Mouse (Mus musculus): ENCODE measurements at regions not wholly inside any gene's neighbourhood (a gene's known extent, or its start where the extent isn't known, plus 50 kb on each side); places are given as distances from the start of the nearest gene placed in this dataset.

DNA sequence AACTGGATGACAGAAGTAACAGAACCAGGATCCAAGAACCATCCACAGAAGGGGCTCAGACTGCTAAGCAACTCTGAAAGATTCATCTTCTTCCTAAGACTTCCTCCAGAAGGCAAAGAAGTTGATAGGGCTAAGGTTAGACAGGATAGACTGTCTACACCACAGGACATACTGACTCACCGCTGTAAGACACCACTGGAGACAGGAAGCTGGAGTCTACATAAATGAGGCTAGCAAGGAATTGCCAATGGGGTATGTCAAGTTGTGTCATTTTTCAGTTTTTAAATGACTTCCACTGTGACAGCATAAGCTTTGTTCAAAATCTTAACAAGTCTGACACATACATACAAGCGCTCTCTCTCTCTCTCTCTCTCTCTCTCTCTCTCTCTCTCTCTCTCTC is 645.4 kb upstream of the Gm10131 start:
- in situ Hi-C loops (cut with MboI; ENCODE audit: low sequenced_read_pairs) = no loop called here

DNA sequence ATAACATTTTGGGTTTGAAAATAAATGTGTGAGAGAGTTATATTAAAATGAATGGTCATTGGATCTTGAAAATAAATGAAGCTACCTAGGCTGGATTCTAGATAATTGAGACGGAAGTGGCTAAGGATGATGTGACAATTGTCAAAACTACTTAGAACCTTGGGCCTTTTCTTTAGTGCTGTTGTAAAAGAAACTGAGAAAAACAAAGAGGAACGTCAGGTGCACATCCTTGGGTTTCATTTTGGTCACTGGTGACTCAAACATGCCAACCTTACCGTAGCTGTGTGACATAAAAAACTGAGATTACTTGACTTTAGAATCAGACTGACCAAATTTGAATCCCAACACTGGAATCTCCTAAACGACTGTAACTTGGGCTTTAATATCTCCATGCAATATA is 644.6 kb upstream of the Gm10131 start:
- in situ Hi-C loops (cut with MboI; ENCODE audit: low sequenced_read_pairs) = no loop called here

DNA sequence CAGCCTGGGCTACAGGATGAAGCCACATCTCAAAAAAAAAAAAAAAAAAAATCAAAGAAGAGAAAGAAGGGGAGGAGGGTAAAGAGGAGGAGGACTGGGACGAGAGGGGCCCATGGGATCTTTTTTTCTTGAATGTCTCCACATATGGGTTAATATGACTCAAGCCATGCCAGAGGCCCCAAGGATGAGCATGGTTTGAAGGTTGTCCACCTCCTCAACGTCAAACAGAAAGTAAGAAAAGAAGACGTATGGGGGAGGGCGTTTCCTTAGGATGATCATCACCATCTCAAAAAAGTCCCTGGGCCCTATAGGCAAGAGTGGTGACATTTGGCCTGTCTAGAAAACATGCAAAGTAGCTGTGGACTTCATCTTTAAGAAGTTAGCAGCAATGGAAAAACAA is 643.9 kb upstream of the Gm10131 start:
- in situ Hi-C loops (cut with MboI; ENCODE audit: low sequenced_read_pairs) = no loop called here

DNA sequence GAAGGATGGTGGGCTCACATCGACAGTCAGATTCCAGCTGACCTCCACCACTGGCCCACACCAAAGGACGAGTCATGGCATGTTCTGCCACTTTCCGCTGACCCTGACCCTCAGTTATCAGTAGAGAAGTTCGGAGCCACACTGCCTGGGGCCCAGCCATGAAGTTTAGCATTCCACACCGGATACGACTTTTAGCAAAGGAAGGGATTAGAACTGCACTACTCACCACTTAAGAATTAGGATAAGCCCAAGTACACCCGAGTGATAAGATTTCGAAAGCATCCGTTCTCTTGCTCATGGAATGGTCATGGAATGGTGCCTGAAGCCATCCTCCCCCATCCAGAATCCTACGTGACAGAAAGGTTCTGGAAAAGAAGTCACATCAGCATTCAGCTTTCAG is 641.5 kb upstream of the Gm10131 start:
- in situ Hi-C loops (cut with MboI; ENCODE audit: low sequenced_read_pairs) = no loop called here

DNA sequence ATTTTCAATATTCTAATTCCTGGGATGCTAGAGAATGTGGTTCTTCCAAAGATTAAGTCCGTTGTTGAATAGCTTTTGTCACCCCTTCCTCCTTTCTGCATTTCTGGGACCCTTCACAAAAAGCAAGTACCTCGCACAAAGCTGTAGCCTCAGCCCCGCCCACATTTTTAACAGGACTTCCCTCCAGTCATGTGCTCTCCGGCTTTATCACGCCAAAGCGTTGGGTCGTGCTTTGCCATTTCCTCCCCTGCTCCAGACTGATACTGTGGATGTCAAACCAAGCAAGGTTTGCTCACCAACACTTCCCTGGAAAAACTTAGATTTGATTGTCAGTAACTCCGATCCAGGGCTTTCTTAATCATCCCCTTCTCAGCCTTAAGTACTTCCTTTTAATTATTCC is 637.0 kb upstream of the Gm10131 start:
- in situ Hi-C loops (cut with MboI; ENCODE audit: low sequenced_read_pairs) = no loop called here

DNA sequence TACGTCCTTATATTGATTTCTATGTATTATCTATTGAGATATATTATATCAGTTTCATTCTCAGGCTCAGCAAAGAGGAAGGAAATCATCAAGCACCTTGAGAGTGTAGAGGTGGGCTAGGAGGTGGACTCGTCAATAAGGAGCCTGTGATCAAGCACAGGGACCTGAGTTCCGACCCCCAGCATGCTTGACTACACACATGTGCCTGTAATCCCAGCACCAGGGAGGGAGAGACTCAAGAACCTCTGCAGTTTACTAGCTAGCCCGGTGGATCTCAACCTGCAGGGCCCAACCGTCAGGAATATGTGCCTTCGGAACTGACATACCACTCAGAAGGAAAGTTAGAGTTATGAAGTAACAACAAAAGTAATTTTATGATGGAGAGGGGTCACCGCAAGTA is 634.2 kb upstream of the Gm10131 start:
- in situ Hi-C loops (cut with MboI; ENCODE audit: low sequenced_read_pairs) = no loop called here

DNA sequence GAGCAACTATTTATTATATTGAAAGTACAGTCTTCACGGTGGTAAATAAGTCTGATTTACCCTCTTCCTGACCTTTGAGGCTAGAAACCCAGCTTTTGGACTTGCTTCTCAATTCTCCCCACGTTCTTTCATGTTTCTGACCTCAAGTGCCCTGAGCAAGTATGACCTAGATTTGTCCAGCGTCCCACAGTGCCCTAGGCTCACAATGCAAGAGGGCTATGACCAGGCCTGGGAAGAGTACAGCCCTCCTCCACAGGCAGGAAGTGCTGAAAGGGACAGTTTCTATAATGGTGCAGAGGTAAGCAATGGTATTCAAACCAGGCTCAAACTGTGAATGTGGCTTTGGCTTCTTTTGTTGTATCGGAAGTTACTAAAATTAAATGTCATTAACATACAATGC is 633.1 kb upstream of the Gm10131 start:
- in situ Hi-C loops (cut with MboI; ENCODE audit: low sequenced_read_pairs) = no loop called here

DNA sequence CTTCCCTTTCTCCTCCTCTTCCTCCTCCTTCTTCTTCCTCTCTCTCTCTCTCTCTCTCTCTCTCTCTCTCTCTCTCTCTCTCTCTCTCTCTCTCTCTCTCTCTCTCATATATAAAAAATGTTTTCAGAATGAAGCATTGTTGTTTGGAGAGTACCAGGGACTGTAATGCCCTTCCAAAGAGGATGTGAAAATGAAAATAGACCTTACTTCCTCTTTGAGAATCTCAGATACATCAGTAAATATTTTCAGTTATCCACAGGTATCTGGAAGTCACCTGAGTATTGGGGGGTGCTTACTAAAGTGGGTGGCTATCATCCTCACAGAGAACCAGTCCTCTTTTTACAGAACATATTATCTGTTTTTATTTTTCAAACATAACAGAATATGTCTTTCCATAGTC is 632.6 kb upstream of the Gm10131 start:
- in situ Hi-C loops (cut with MboI; ENCODE audit: low sequenced_read_pairs) = no loop called here

DNA sequence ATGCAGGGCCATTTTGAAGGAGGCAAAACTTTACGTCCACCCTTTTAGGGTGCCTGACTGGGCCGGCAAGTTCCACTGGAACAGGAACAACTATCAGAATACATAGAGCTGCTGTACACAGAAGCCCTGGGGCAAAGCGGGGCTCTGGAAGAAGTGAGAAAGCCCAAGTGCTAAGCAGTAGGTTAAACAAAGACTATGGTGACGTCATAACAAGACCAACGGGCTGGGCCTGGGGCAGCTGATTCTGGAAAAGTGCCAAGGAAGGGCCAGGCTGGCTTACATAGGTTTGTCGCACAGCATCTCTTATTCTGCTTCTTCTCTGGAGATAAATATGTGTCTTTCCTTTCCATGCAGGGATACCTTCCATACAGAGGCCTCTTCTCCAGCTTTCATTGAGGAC is 631.6 kb upstream of the Gm10131 start:
- in situ Hi-C loops (cut with MboI; ENCODE audit: low sequenced_read_pairs) = no loop called here

DNA sequence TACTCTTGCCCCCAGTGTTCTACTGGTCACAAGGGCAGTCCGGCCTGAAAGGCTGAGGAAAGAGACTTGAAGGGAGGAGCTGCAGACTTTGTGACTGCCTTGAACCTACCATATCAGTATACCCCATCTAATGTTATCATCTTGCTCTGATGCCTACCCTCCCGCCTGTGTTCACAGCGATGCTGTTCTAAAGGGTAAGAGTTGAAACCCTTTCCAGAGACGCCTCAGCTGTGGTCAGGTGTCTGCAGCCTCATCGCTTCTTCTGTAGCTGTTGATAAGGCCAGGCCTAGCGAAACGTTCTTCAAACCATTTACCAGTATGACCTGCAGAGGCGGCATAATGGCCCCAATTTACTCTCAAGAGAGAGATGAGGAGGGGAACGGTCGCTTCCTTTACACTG is 629.3 kb upstream of the Gm10131 start:
- in situ Hi-C loops (cut with MboI; ENCODE audit: low sequenced_read_pairs) = no loop called here

DNA sequence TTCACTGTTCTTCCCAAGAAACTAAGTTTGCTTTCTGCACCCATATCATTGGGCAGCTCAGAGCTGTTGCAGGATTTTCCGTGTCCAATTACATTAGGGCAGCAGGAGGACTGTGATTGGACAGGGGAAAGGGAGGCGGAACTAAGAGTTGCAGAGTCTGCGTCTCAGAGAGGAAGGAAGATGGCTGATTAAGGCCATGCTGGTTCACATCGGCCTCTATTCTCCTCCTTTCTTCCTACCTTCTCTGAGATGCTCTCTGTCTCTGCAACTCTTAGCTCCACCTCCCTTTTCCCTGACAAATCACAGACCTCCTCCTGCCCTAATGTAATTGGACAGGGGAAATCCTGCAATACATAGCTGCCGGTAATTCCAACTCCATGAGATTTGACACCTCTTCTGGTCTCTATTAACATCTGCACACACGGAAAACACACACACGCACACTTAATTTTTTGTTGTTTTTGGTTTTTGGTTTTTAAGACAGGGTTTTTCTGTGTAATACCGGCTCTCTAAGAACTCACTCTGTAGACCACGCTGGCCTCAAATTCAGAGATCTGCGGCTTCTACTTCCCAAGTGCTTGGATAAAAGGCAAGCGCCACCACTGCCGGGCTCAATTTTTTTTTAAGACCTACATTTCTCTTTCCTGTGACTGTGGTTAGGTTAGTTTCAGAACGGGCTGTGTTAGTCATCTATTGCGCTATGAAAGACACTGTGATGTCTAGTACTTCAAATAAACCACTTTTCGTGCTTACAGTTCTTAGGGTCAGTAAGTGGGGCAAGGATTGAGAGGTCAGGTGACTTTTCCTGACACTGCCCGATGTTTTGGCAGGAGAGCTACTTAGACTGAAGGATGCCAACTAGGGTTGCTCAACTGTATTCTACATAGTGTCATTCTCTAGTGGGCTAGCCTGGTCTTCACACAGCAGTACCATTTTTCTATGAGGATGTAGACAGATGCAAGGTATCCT is 628.6 kb upstream of the Gm10131 start:
- in situ Hi-C loops (cut with MboI; ENCODE audit: low sequenced_read_pairs) = no loop called here

DNA sequence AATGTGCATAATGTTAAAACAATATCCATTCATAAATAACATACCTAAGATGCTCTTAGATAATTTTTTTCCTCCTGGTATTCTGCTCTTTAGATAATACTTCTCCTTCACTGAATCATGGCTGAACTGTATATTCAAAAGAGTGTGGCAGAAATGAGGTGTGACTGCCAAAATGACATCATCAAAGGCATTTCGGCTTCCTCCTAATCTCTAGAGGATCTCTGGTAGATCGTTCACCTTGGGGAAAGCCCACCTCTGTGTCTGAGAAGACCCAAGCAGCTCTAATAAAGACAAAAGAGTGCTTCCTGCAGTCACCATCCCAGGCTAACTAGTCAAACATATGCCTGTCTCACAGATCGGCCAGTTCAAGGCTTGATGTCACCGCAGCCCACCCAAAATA is 624.7 kb upstream of the Gm10131 start:
- in situ Hi-C loops (cut with MboI; ENCODE audit: low sequenced_read_pairs) = no loop called here

DNA sequence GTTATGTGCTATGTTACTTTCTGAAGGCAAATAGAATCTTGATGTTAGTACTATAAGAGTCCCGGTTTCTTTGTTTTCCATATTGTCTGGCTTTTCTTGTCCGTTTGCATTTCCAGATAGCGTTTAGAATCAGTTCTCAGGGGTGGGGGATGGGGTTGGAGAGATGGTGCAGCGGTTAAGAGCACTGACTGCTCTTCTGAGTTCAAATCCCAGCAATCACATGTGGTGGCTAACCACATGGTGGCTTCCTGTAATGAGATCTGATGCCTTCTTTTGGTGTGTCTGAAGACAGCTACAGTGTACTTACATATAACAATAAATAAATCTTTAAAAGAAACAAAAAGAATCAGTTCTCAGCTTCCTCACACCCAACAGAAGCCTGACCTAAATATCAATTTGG is 623.5 kb upstream of the Gm10131 start:
- in situ Hi-C loops (cut with MboI; ENCODE audit: low sequenced_read_pairs) = no loop called here

DNA sequence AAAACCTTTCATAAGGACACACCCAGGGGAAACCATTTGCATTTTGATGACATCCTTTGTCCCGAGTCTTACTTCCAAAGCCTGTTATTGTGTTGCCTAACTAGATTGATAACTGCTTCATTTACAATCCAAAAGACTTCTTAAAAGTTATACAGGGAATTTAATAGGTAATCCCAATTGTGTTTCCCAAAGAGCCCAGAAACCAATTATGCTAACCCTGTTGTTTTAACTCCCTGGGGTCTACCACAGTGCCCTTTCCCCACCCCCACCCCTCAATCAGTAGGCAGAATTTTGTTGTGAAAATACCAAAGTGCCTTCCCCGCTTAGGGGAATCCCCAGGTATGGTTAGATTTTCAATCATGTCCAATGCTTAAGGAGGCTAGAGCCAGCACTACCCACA is 621.3 kb upstream of the Gm10131 start:
- in situ Hi-C loops (cut with MboI; ENCODE audit: low sequenced_read_pairs) = no loop called here

DNA sequence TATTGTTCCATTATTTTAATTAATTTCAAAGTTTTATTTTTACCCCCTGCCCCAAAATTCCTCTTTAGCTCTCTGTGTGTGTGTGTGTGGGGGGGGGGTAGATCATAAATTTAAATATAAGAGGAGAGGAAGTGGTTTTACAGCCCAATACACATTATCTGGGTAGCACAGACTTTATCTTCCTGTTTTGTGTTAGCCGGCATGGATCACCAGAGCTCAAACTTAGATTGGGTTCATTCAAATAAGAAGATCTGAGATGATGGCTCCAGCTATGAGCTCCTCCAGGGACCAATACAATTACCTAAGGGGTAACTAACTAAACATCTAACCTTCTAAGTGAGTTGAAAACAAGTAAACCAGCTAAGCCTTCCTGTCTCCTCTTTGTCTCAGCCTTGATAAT is 620.8 kb upstream of the Gm10131 start:
- in situ Hi-C loops (cut with MboI; ENCODE audit: low sequenced_read_pairs) = no loop called here

DNA sequence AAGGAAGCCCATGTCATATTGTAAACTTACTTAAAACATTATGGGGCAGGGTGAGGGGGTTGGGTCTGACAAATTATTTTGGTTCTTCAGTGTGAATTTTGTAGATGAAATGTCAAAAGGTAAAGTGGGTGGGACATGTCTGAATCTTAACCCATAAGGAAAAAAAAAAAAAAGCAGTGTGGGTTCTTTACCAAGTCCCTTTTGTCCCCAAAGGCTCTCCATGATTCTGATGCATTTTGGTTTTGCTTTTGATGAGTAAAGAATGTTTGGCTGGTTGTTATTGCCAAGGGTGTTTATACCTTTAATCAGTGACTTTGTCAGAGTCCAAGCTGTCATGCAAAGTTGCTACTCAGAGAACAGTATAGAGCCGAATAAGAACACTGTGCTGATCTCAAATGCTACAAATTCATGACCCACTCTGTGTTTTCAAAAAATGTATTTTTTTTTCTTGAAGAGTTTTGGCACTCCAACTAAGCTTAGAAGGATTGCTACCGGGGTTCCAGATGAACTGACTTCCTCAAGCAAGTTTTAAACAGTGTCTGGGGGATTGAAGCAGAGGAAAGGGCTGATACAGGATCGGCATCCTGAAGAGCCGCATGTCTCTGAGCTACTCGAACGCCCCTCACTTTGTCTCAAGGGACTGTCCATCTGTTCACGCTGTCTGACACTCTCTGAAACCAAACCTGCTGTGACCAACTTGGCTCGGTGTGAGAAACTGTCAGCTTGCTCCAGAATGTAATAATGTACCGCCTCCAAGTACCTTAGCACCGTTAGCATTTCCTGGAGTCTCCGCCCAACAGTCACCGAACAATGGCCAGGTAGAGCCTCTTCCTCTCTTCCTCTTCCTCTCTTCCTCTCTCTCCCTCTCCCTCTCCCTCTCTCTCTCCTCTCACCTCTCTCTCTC is 619.8 kb upstream of the Gm10131 start:
- in situ Hi-C loops (cut with MboI; ENCODE audit: low sequenced_read_pairs) = no loop called here

DNA sequence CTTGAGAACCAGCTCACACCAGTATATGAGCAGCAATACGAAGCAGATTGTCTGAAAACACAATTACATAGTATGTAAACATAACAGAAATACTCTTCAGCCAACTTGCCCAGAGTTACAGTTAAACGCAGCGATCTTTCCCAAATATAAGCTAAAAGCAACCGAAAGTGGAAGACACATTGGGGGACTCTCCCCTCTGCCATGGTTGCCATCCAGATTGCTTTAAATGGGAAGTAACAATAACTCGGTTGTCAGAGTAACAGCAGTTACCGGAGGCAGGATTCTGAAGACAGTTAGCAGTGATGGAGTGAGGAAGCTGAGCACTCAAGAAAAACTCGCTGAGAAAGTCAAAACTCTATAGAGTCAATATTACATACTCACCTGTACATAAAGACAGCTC is 618.0 kb upstream of the Gm10131 start:
- in situ Hi-C loops (cut with MboI; ENCODE audit: low sequenced_read_pairs) = no loop called here

DNA sequence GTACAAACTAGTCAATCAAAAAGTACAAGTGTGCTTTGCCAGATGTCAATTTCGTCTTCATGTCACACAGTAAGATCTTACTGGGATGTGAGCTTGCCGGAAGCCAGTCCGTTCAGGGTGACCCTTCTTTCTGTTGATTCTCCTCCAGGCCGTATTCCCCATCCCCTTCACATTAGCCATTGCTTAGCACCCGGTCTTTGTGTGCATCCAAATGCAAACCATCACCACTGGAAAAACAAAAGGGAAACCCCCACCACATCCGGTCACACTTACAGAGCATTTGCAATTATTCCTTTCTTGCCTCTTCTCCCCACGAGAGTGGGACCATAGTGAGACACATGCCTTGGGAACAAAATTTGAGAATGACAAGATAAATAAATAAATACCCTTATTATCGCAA is 616.2 kb upstream of the Gm10131 start:
- in situ Hi-C loops (cut with MboI; ENCODE audit: low sequenced_read_pairs) = no loop called here

DNA sequence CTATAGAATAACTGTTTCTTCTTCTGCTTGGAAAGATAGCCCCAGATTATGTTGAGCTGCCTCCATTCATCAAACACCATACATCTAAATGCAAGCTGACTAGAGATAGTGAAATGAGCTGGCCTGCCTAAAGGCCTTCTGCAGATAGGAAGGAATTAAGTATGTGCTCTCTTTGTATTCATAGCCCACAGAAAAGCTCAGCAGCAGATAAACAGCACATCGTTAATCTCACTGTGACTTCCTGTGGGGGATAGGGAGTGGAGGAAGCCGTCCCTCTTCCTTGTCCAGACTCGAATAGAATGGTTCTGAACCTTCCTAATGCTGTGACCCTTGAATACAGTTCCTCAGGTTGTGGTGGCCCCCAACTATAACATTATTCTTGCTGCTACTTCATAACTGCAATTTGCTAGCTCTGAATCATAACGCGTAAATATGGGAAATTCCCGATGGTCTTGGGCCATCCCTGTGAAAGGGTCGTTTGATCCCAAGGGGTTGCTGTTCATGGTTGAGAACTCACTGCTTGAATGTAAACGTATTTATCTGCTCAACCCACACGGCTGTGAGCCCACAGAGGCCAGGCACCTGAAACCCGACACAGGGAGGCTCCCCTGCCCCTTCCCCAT is 614.7 kb upstream of the Gm10131 start:
- in situ Hi-C loops (cut with MboI; ENCODE audit: low sequenced_read_pairs) = no loop called here

DNA sequence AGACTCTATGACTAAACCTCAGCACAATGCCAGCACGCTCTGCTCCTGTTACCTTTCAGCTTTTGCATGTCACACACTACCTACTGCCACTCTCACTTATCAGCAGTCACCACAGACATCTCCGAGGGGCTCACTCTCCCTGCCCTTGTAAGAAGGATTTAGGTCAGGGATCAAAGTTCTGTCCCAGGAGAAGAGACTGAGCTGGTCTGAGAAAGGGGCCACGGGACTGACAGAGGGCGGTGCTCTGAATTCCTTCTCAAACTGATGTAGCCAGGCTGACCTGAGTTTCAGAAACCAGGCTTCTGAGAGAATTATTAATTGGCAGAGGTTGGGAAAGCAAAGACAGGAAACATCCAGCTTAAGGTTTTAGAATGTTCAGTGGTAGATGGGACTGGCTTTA is 614.0 kb upstream of the Gm10131 start:
- in situ Hi-C loops (cut with MboI; ENCODE audit: low sequenced_read_pairs) = no loop called here

DNA sequence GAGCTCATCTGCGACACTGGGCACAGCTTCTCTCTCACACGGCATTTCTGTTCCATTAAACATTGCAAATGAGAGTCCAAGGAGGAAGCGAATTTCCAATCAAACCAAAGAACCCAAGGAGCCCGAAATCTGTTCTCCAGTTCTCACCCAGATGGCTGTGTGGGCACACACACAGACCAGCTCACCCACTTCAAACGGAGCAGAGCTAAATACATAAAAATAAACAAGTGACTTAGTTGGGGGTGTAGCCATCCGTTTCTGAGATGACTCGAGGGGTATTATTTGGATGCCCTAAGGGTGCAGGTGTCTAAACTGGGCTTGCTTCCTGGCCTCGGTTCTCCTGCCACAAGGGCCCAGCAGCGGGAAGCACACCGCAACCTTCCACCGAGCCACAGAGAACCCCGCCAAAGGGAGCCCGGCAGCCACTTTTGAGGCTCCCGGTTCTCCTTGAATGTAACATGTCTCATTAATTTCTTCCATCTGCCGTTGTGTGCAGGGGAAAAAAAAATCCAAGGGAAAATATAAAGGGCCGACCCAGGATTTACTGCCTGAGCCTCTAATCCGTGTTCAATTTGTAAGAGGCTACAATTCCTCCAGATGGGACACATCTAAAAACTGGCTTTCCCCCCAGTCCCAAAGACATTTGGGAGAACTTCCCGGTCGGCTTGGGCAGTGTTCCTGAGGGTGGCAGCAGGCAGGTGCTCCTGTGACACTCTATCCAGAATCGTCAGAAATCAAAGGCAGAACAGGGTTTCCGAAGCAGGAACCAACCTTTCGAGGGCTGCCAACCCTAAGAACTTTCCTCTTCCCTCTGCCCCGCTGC is 598.6 kb upstream of the Gm10131 start:
- in situ Hi-C loops (cut with MboI; ENCODE audit: low sequenced_read_pairs) = no loop called here
